Comparison of ENCODE assay signal across 9 mouse cellular contexts in genomic region chr14:33371248-33371647, GRCm38 (mm10).
DNase-seq lines count a peak whose midpoint lies in the region; ATAC-seq and TF ChIP-seq lines count a peak whose summit lies in the region.
"Had no signal": no experiment of that assay in that cellular context is flagged by ENCODE, and none has a peak within 500 bp of the region (broad histone marks: within the 10 kb centered on the region; RNA-seq: fewer than 3 reads in every experiment).

No protein-coding gene starts in this region.

- no peak for TF ChIP-seq CTCF in Patski (IDR thresholded peaks at IDR 0.05)

- H3K27ac ChIP-seq in forebrain, embryonic 12.5 days, result no peak overlapping the region
- H3K27ac ChIP-seq: lung, embryonic 15.5 days had no signal

- no peak overlapping the region for H3K4me3 ChIP-seq in forebrain, embryonic 12.5 days (replicated peaks)
- H3K4me3 ChIP-seq: lung, embryonic 15.5 days had no signal

- 21% methylated on average over 3 of the region's 3 CpGs for WGBS in forebrain, embryonic 12.5 days

- DNase-seq in Patski (ENCODE audit: low read depth, low spot score), result peak; percentile 15
- peak; percentile 29 for DNase-seq in c-Kit-positive CD71-positive TER-119-negative erythroid progenitor cells, embryonic 14.5 days (ENCODE audit: low read depth)
- DNase-seq in layer of hippocampus, adult 18-20 months (ENCODE audit: low spot score in 2 of 2), result peak; percentile 60 to 78
- peak; percentile 76 for DNase-seq in lung, postnatal 14 days
- DNase-seq in retina, postnatal 1 day, result peak; percentile 82

- no peak overlapping the region for H3K9ac ChIP-seq in forebrain, embryonic 12.5 days
- H3K9ac ChIP-seq: lung, embryonic 15.5 days had no signal

- no peaks in the 10 kb centered on the region for H3K9me3 ChIP-seq in forebrain, embryonic 12.5 days
- H3K9me3 ChIP-seq: lung, embryonic 15.5 days had no signal

- no peaks in the 10 kb centered on the region for H3K27me3 ChIP-seq in Patski
- no peaks in the 10 kb centered on the region for H3K27me3 ChIP-seq in forebrain, embryonic 12.5 days
- H3K27me3 ChIP-seq: lung, embryonic 15.5 days had no signal

- CTCF ChIA-PET in Patski (lab: Charles Lee), result interaction anchor here (0.6 to 1.9 kb wide), 9 partner anchors 10 to 270 kb away, joined by 3 to 7 read pairs (median 3); partner anchors contain the start of gene Arhgap22

- no peaks in the 10 kb centered on the region; the same call in 1 of the 2 replicates for H3K36me3 ChIP-seq in forebrain, embryonic 12.5 days (replicated peaks)
- H3K36me3 ChIP-seq: lung, embryonic 15.5 days had no signal

- peak; percentile 57 for ATAC-seq in Patski
- ATAC-seq in forebrain, embryonic 12.5 days (ENCODE audit: low FRiP score), result peak; percentile 62
- peak; percentile 63 to 67 for ATAC-seq in hematopoietic stem cell, adult 5-6 weeks (replicated peaks in 1 of 2; ENCODE audit: insufficient read depth in 1 of 2, low FRiP score in 2 of 2, low TSS enrichment in 1 of 2, low read depth in 1 of 2, poor library complexity in 2 of 2, severe bottlenecking in 2 of 2)
- ATAC-seq in erythroblast, adult 5-6 weeks (replicated peaks; ENCODE audit: low FRiP score, poor library complexity, severe bottlenecking), result no peak

- no peak overlapping the region for H3K4me2 ChIP-seq in forebrain, embryonic 12.5 days
- H3K4me2 ChIP-seq: lung, embryonic 15.5 days had no signal

- peaks cover 5% of the 10 kb centered on the region; the same call in 1 of the 2 replicates for H3K4me1 ChIP-seq in forebrain, embryonic 12.5 days

- in situ Hi-C loops in Patski (cut with MboI; ENCODE audit: low pct_unique_long_range_greater_than_20kb), result no loop called here

- POLR2A ChIA-PET in Patski (lab: Charles Lee), result interaction anchor here (0.6 to 1.2 kb wide), 2 partner anchors 12 to 56 kb away, joined by 3 to 4 read pairs; no protein-coding TSS in a partner anchor

Comparison
In these comparisons a context has a peak if more than half of its experiments do, and no peak if none do; other contexts are left out.
1. DNase-seq: peak in every context shown above with its lines; median percentile 82 in retina, postnatal 1 day; 76 in lung, postnatal 14 days; 69 in layer of hippocampus, adult 18-20 months; 29 in c-Kit-positive CD71-positive TER-119-negative erythroid progenitor cells, embryonic 14.5 days; 15 in Patski.